Mouse (Mus musculus): ENCODE results near the gene Syne4. TPM values are rescaled to one million over a fixed set of nuclear protein-coding genes. Genes with fewer than 3 reads are reported as not detected.

Syne4 gene
- polyA plus RNA-seq, 1 experiment: 8.8 TPM

GRCm38 (mm10) chr7:30315559-30316529, 1.2 kb downstream of the Syne4 start:
- no peak for TF ChIP-seq GATA1 (IDR thresholded peaks at IDR 0.05; ENCODE audit: low read length)

GRCm38 (mm10) chr7:30318142-30318541, 3.5 kb downstream of the Syne4 start:
- TF ChIP-seq GATA1 (IDR thresholded peaks at IDR 0.05; ENCODE audit: low read length): no peak

- TF ChIP-seq GATA1 (IDR thresholded peaks at IDR 0.05; ENCODE audit: low read length): no peak
Observed at GRCm38 (mm10) chr7:30320946-30321345, 6.3 kb downstream of the Syne4 start.

GRCm38 (mm10) chr7:30321539-30322284, 7.1 kb downstream of the Syne4 start, which contains the start of gene E130208F15Rik:
Gene E130208F15Rik, plus strand, starts transcription at chr7:30321740.
- no peak for TF ChIP-seq GATA1 (IDR thresholded peaks at IDR 0.05; ENCODE audit: low read length)

GRCm38 (mm10) chr7:30322285-30322667, 7.7 kb downstream of the Syne4 start:
- TF ChIP-seq GATA1 (IDR thresholded peaks at IDR 0.05; ENCODE audit: low read length): no peak

- TF ChIP-seq GATA1 (IDR thresholded peaks at IDR 0.05; ENCODE audit: low read length): no peak
Observed at GRCm38 (mm10) chr7:30322865-30323264, 8.3 kb downstream of the Syne4 start.

- no peak for TF ChIP-seq GATA1 (IDR thresholded peaks at IDR 0.05; ENCODE audit: low read length)
Observed at GRCm38 (mm10) chr7:30323795-30324194, 9.2 kb downstream of the Syne4 start, which contains the start of gene Sdhaf1. Gene Sdhaf1, minus strand, starts transcription at chr7:30323895.

GRCm38 (mm10) chr7:30324300-30324944, 9.8 kb downstream of the Syne4 start:
- TF ChIP-seq GATA1 (IDR thresholded peaks at IDR 0.05; ENCODE audit: low read length): no peak

GRCm38 (mm10) chr7:30325364-30325763, 10.8 kb downstream of the Syne4 start:
- TF ChIP-seq GATA1 (IDR thresholded peaks at IDR 0.05; ENCODE audit: low read length): no peak

- TF ChIP-seq GATA1 (IDR thresholded peaks at IDR 0.05; ENCODE audit: low read length): no peak
Observed at GRCm38 (mm10) chr7:30326427-30326826, 11.8 kb downstream of the Syne4 start.

- TF ChIP-seq GATA1 (IDR thresholded peaks at IDR 0.05; ENCODE audit: low read length): no peak
Observed at GRCm38 (mm10) chr7:30327140-30327539, 12.5 kb downstream of the Syne4 start.

- TF ChIP-seq GATA1 (IDR thresholded peaks at IDR 0.05; ENCODE audit: low read length): no peak
Observed at GRCm38 (mm10) chr7:30328379-30328778, 13.8 kb downstream of the Syne4 start.

GRCm38 (mm10) chr7:30331887-30332286, 17.3 kb downstream of the Syne4 start:
- no peak for TF ChIP-seq GATA1 (IDR thresholded peaks at IDR 0.05; ENCODE audit: low read length)

GRCm38 (mm10) chr7:30332622-30333259, 18.1 kb downstream of the Syne4 start:
- no peak for TF ChIP-seq GATA1 (IDR thresholded peaks at IDR 0.05; ENCODE audit: low read length)

GRCm38 (mm10) chr7:30333436-30333835, 18.8 kb downstream of the Syne4 start:
- TF ChIP-seq GATA1 (IDR thresholded peaks at IDR 0.05; ENCODE audit: low read length): no peak

Measured in G1E-ER4 (cell line).